Mouse (Mus musculus) E14TG2a.4 (cell line): Measurements from ENCODE around the gene Chit1.

Experiments used
- H3K27me3 ChIP-seq: 2 replicates; pipeline ENCODE4 v1.6.1; 2014; ENCODE audit warnings: low read length, control low read depth; ENCODE audit not compliant: insufficient read depth
- H3K36me3 ChIP-seq: 2 replicates; pipeline ENCODE4 v1.6.1; 2014; ENCODE audit warnings: low read length, control low read depth; ENCODE audit not compliant: insufficient read depth
- H3K4me1 ChIP-seq: replicated peaks from 2 replicates; pipeline ENCODE4 v1.6.1; 2014; ENCODE audit warnings: low read depth, low read length, control low read depth
- H3K4me3 ChIP-seq: replicated peaks from 2 replicates; pipeline ENCODE4 v1.5.1; 2014; ENCODE audit warnings: mild to moderate bottlenecking, low read length
- H3K9me3 ChIP-seq: 2 replicates; pipeline ENCODE4 v1.6.1; 2014; ENCODE audit warnings: low read length, control low read depth
- CTCF ChIP-seq: conservative IDR thresholded peaks from 2 replicates; pipeline ENCODE4 v1.5.1; 2014; ENCODE audit warnings: low read length
- NANOG ChIP-seq: IDR thresholded peaks from 2 replicates; pipeline ENCODE4 v1.6.1; 2014; ENCODE audit warnings: borderline replicate concordance, low read length, mixed read lengths
- POU5F1 ChIP-seq: IDR thresholded peaks from 2 replicates; pipeline ENCODE4 v1.6.1; 2014; ENCODE audit warnings: low read length, borderline replicate concordance

Gene Chit1

GRCm38 (mm10) chr1:134092852-134093770 is 17.9 kb upstream of the Chit1 start:
- Histone ChIP-seq H3K4me1 (peaks cover 60% of the 10 kb centered on the region), H3K36me3 (no peaks in the 10 kb centered on the region), H3K27me3 (peaks cover 54% of the 10 kb centered on the region), H3K9me3 (no peaks in the 10 kb centered on the region), H3K4me3 (peak overlapping the region; percentile 77)
- TF ChIP-seq CTCF = no peak
- no peak for TF ChIP-seq POU5F1
- TF ChIP-seq NANOG = no peak

GRCm38 (mm10) chr1:134093771-134094526 is 17.1 kb upstream of the Chit1 start:
- no peak for TF ChIP-seq CTCF
- TF ChIP-seq NANOG = no peak

GRCm38 (mm10) chr1:134095033-134095612 is 15.9 kb upstream of the Chit1 start:
- Histone ChIP-seq H3K4me1 (peaks cover 79% of the 10 kb centered on the region), H3K36me3 (no peaks in the 10 kb centered on the region), H3K9me3 (no peaks in the 10 kb centered on the region), H3K27me3 (peaks cover 53% of the 10 kb centered on the region), H3K4me3 (no peak overlapping the region)
- TF ChIP-seq NANOG (no peak), CTCF (no peak), POU5F1 (no peak)

More at GRCm38 (mm10) chr1:134093771-134094526, 17.1 kb upstream of the Chit1 start:
- Histone ChIP-seq H3K36me3 (no peaks in the 10 kb centered on the region), H3K9me3 (no peaks in the 10 kb centered on the region), H3K27me3 (peaks cover 54% of the 10 kb centered on the region), H3K4me1 (peaks cover 68% of the 10 kb centered on the region), H3K4me3 (peak overlapping the region; percentile 77)

GRCm38 (mm10) chr1:134095721-134096120 is 15.3 kb upstream of the Chit1 start:
- H3K9me3 ChIP-seq = no peaks in the 10 kb centered on the region
- TF ChIP-seq POU5F1 = no peak
- no peak for TF ChIP-seq NANOG
- no peak for TF ChIP-seq CTCF
- peaks cover 47% of the 10 kb centered on the region for H3K27me3 ChIP-seq
- no peaks in the 10 kb centered on the region for H3K36me3 ChIP-seq
- H3K4me3 ChIP-seq = no peak overlapping the region
- peaks cover 85% of the 10 kb centered on the region for H3K4me1 ChIP-seq

- Histone ChIP-seq H3K27me3 (peaks cover 41% of the 10 kb centered on the region), H3K36me3 (no peaks in the 10 kb centered on the region), H3K9me3 (no peaks in the 10 kb centered on the region), H3K4me3 (no peak overlapping the region), H3K4me1 (peaks cover 92% of the 10 kb centered on the region)
- TF ChIP-seq NANOG (no peak), POU5F1 (no peak), CTCF (no peak)
Observed at GRCm38 (mm10) chr1:134096264-134096934, 14.6 kb upstream of the Chit1 start.

GRCm38 (mm10) chr1:134097080-134097855 is 13.8 kb upstream of the Chit1 start:
- Histone ChIP-seq H3K27me3 (peaks cover 32% of the 10 kb centered on the region), H3K4me1 (peaks cover 91% of the 10 kb centered on the region), H3K9me3 (no peaks in the 10 kb centered on the region), H3K36me3 (no peaks in the 10 kb centered on the region), H3K4me3 (no peak overlapping the region)
- TF ChIP-seq POU5F1 (no peak), NANOG (no peak), CTCF (no peak)

GRCm38 (mm10) chr1:134097956-134098725 is 12.9 kb upstream of the Chit1 start:
- Histone ChIP-seq H3K9me3 (no peaks in the 10 kb centered on the region), H3K36me3 (no peaks in the 10 kb centered on the region), H3K4me3 (peak overlapping the region; percentile 71), H3K27me3 (peaks cover 26% of the 10 kb centered on the region), H3K4me1 (peaks cover 84% of the 10 kb centered on the region)
- TF ChIP-seq NANOG (no peak), POU5F1 (no peak), CTCF (no peak)
